Mouse (Mus musculus): ENCODE measurements around the gene Hmgcl. TPM values are rescaled to one million over a fixed set of nuclear protein-coding genes. Genes with fewer than 3 reads are reported as not detected.

The Hmgcl gene
- total RNA-seq (2023): 10 to 100 TPM; 28.2 to 32.9 TPM

DNA sequence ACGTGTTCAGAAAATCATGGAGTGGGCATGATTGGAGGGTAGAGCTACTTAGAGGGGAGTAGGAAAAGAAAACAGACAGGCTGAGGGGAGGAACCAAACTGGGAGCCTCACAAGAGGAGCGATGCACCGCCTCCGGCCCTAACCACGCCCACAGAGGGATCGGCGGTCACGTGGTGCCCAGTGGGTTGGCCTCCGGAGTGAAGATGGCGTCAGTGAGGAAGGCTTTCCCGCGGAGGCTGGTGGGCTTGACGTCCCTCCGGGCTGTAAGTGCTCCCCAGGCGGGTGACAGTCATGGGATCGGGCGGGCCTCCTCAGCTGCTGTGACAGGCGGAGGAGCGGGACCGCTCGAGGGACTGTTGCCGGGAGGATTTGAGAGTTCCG, at the start of gene Hmgcl:
Hmgcl (plus strand) TSS at position 171 of the 381 bp plus-strand sequence.

GRCm38 (mm10) chr4:135920304-135921241, 25.7 kb upstream of the Hmgcl start, which contains the start of gene Fuca1:
Gene Fuca1 (plus strand): TSS chr4:135920735.

DNA sequence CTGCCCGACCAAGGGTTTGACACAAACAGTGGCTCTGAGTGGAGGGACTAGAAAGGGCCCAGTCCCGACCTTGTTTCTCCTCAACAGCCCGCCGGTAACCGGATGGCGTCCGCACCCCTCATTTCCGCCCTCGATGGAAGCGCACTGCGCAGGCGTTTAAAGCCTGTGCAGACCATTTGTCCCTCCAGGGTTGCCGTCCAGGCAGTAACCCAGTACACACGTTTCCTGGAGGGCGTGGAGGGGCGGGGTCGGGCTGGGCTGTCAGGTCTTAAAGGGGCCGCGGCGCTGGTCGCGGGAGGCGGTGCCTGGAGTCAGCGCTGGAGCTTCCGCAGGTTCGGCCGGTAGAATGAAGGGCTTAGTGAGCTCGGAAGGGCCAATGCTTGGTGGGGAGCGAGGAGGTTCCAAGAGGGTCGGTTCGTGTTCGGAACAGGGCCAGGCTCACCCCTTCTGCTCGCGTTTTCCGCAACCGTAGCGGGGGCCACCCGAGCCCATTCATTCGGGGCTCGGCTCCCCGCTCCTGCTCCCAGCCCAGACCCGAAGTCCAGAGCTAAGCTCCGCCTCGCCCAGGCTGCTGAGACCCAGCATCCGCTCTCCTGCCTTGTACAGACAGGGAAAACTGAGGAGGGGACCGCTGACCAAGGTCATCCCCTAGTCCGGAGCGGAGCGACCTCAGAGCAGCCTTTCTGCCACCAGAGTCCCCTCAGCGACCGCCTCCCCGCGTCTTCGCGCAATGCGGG, 17.4 kb downstream of the Hmgcl start, which contains the start of gene Gale:
Gale (plus strand) TSS at position 271 of the 737 bp plus-strand sequence.

GRCm38 (mm10) chr4:135972556-135972906, 26.3 kb downstream of the Hmgcl start, which contains the start of gene Lypla2:
Gene Lypla2 (minus strand): TSS chr4:135972626.

GRCm38 (mm10) chr4:135986943-135987710, 40.9 kb downstream of the Hmgcl start, which contains the start of gene Pithd1:
Gene Pithd1 (minus strand): TSS chr4:135987264.

Other genes with a start within 250 kb of the Hmgcl start
- gene Il22ra1, start 218.3 kb upstream of the Hmgcl start, total RNA-seq (2023): not detected
- gene Myom3, start 186.7 kb upstream of the Hmgcl start, total RNA-seq (2023): not detected
- gene Srsf10, start 90.7 kb upstream of the Hmgcl start, total RNA-seq (2023): 100 to 1,000 TPM; 204 to 220 TPM
- 100 to 1,000 TPM; 146 to 155 TPM for gene Pnrc2, start 72.6 kb upstream of the Hmgcl start, total RNA-seq (2023)
- gene Cnr2, start 51.1 kb upstream of the Hmgcl start, total RNA-seq (2023): 100 to 1,000 TPM; 167 to 171 TPM
- 100 to 1,000 TPM; 196 to 204 TPM for gene Fuca1, start 25.7 kb upstream of the Hmgcl start, total RNA-seq (2023)
- gene Gale, start 17.3 kb downstream of the Hmgcl start, total RNA-seq (2023): 1 to 10 TPM; 5.5 to 6.5 TPM
- gene Lypla2, start 26.2 kb downstream of the Hmgcl start, total RNA-seq (2023): 100 to 1,000 TPM; 102 to 110 TPM
- 10 to 100 TPM; 37.9 to 43.9 TPM for gene Pithd1, start 40.8 kb downstream of the Hmgcl start, total RNA-seq (2023)
- gene Eloa, start 75.3 kb downstream of the Hmgcl start, total RNA-seq (2023): 10 to 100 TPM; 44.2 to 46.9 TPM
- 100 to 1,000 TPM; 847 to 849 TPM for gene Rpl11, start 107.0 kb downstream of the Hmgcl start, total RNA-seq (2023)
- 10 to 100 TPM; 57.6 to 64.7 TPM for gene Id3, start 197.0 kb downstream of the Hmgcl start, total RNA-seq (2023)
- 10 to 100 TPM; 29.3 to 33.5 TPM for gene E2f2, start 225.9 kb downstream of the Hmgcl start, total RNA-seq (2023)

All from B cell, adult 67 days (primary cell).